ENCODE assay signal across 8 mouse cellular contexts in genomic region chrX:109013283-109013682, GRCm38 (mm10). TPM values are rescaled to one million over a fixed set of nuclear protein-coding genes. Genes with fewer than 3 reads are reported as not detected.
A peak's percentile ranks its signal among the peaks of the same experiment; 100 is the strongest.
DNase-seq lines count a peak whose midpoint lies in the region; ATAC-seq lines count a peak whose summit lies in the region.

Gene Hmgn5 (minus strand): TSS chrX:109013404.

- H3K9me3 ChIP-seq in hindbrain, embryonic 15.5 days = no peaks in the 10 kb centered on the region

- peak; percentile 98 for ATAC-seq in hindbrain, embryonic 15.5 days (ENCODE audit: low FRiP score, low read depth)

- H3K27me3 ChIP-seq in hindbrain, embryonic 15.5 days = no peaks in the 10 kb centered on the region

- no peaks in the 10 kb centered on the region; the same call in 1 of the 2 replicates for H3K4me1 ChIP-seq in hindbrain, embryonic 15.5 days (replicated peaks)

- H3K27ac ChIP-seq in hindbrain, embryonic 15.5 days (replicated peaks) = peak within 1 kb of the TSS; percentile 68
- peak within 1 kb of the TSS; percentile 37 for H3K27ac ChIP-seq in macrophage

- 19% methylated on average over 25 of the region's 25 CpGs for WGBS in hindbrain, embryonic 15.5 days
- 26% methylated on average over 25 of the region's 25 CpGs for WGBS in macrophage (ENCODE audit: missing documents)

- H3K36me3 ChIP-seq in hindbrain, embryonic 15.5 days = no peaks in the 10 kb centered on the region
- H3K36me3 ChIP-seq in macrophage (ENCODE audit: inconsistent target) = no peaks in the 10 kb centered on the region

- peak; percentile 89 for DNase-seq in R1 (ENCODE audit: low read depth, low spot score)
- DNase-seq in cerebellum, postnatal 25 days = peak; percentile 91 to 94
- peak; percentile 82 to 92 for DNase-seq in frontal cortex, postnatal 36 days (ENCODE audit: low spot score in 2 of 2)
- DNase-seq in left cerebral cortex, adult 18-20 months (ENCODE audit: low spot score in 2 of 2) = peak; percentile 84
- DNase-seq in right cerebral cortex, adult 18-20 months = peak; percentile 88
- DNase-seq in urinary bladder, postnatal 10 days (ENCODE audit: low spot score) = peak; percentile 73

- H3K4me2 ChIP-seq in hindbrain, embryonic 15.5 days = peak within 1 kb of the TSS; percentile 66

- H3K9ac ChIP-seq in hindbrain, embryonic 15.5 days = peak within 1 kb of the TSS; percentile 26; the same call in 1 of the 2 replicates

- H3K79me2 ChIP-seq in macrophage (ENCODE audit: inconsistent target) = no peaks in the 10 kb centered on the region

- H3K4me3 ChIP-seq in hindbrain, embryonic 15.5 days = peak within 1 kb of the TSS; percentile 45
- H3K4me3 ChIP-seq in macrophage (ENCODE audit: inconsistent target) = peak within 1 kb of the TSS; percentile 51

RNA-seq across cellular contexts. Expression of gene Hmgn5, which starts in this region (rescaled TPM):
- 11.0 and 14.1 TPM in 2 replicates for polyA plus RNA-seq in hindbrain, embryonic 15.5 days (2015; fragmentation: Nextera tagmentation; extraction: Ambion mirVana)
- total RNA-seq in left cerebral cortex, adult 18-20 months (2021) = 1 to 10 TPM; 3.7 to 4.5 TPM
- total RNA-seq in macrophage (2018; cell fraction: chromatin; rRNA removed) = 1 to 10 TPM in 25 of 26 experiments, under 1 TPM in 1; 0.58 to 7.3 (median 2.6) TPM
- total RNA-seq in macrophage (2018; cell fraction: cytosol; rRNA removed) = 10 to 100 TPM in 10 of 26 experiments, 1 to 10 TPM in 16; 8.1 to 13.7 (median 9.6) TPM
- 10 to 100 TPM in 4 of 26 experiments, 1 to 10 TPM in 22; 3.4 to 15.7 (median 7.0) TPM for total RNA-seq in macrophage (2018; cell fraction: nucleus; rRNA removed)
- 10.2 to 23.6 TPM (median 11.8 TPM) in 3 replicates for polyA plus RNA-seq in macrophage (2018)

Comparison
In these comparisons a context has a peak if more than half of its experiments do, and no peak if none do; other contexts are left out.
1. Peak in every context shown above with its lines: DNase-seq, ATAC-seq, H3K4me3 ChIP-seq and H3K27ac ChIP-seq.